Mouse (Mus musculus) urinary bladder, adult 18-20 months (tissue): ENCODE results near the gene Smarca5.

Source experiments
- DNase-seq, 2 experiments: peaks; one replicate each; pipeline ENCODE4 v3.0.0; 2022; ENCODE audit warnings: low spot score in 2 of 2, mixed read lengths in 2 of 2

Smarca5 gene

GRCm38 (mm10) chr8:80739155-80739924 lies at the start of gene Smarca5:
Smarca5 (minus strand) TSS chr8:80739497.
- peak; percentile 93 to 98 for DNase-seq

DNA sequence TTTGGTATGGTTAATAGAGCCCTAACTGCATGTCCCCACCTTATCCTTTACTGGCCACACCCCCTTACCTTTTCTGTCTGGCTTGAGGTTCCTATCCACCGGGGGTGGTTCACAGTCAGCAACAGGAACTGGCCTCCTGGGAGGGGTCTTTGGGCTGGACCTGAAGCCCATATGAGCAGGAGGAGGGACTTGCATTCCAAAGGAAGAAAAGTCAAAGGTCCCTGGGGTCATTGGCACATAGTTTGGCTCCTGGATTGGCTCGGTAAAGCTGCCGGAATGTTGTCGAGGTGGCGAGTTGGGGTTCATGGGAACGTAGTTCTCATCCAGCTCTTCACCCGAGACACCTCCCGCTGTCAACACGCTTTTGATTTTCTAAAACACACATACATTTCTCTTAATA lies 45.3 kb upstream of the Smarca5 start:
- no peak for DNase-seq

GRCm38 (mm10) chr8:80783271-80783670 lies 44.0 kb upstream of the Smarca5 start:
- DNase-seq = no peak

DNA sequence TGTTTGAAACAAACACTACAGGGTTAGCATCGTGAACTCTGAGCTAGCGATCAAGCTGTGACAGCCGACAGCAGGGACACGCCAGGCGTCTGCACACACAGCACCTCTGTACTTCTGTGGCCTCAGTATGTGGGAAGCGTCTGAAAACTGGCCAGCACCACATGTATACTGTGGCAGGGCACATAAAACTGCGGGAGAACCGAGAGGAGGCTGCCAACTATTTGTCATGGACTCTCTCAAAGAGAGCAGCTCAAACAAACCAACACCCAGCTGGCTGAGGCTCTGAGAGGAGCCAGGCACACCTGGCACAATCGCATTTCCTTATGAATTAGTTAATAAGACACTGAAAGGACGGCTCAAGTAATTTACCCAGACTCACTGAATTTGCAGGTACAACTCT lies 42.0 kb upstream of the Smarca5 start:
- DNase-seq = no peak

- DNase-seq = no peak
Observed at GRCm38 (mm10) chr8:80780271-80780670, 41.0 kb upstream of the Smarca5 start.

DNA sequence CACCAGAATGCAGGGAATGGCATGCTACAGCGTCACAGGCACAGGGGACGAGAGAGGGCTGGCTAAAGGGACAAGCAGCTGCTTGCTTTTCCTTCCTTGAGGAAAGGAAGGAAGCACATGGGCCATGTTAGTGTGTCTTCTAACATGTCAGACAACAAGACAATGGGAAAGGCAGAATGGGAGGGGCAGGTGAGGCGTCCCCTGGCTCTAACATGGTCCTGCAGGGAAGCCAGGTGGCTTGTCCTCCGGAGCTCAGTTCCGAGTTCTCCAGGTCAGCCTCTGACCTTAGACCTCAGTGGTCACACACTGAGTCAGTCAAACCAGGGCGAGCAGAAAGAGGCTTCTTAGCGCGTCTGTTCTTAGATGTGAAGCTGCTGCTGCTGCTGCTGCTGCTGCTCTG lies 37.1 kb upstream of the Smarca5 start:
- no peak for DNase-seq

- DNase-seq = no peak
Observed at GRCm38 (mm10) chr8:80772732-80773460, 33.6 kb upstream of the Smarca5 start.

DNA sequence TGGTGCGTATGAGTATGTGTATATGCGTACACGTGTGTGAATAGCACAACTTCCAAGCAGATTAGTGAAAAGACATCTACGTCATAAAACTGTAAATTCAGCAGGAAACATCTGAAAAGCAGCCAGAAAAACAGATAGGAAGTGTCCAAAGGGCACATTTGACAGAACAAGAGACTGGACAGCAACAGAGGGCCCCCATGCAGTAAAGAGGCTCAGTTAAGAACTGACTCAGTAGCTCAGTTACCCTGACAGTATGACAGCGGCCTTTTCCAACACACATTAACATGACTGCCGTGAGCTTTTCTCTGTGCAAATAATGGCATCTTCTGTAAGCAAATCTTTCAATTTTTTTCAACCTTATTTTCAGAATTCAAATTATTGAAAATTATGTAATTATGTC lies 29.2 kb upstream of the Smarca5 start:
- no peak for DNase-seq

GRCm38 (mm10) chr8:80753017-80753715 lies 13.9 kb upstream of the Smarca5 start:
- peak; percentile 48 to 68 for DNase-seq

GRCm38 (mm10) chr8:80752429-80752828 lies 13.1 kb upstream of the Smarca5 start:
- DNase-seq = no peak

DNA sequence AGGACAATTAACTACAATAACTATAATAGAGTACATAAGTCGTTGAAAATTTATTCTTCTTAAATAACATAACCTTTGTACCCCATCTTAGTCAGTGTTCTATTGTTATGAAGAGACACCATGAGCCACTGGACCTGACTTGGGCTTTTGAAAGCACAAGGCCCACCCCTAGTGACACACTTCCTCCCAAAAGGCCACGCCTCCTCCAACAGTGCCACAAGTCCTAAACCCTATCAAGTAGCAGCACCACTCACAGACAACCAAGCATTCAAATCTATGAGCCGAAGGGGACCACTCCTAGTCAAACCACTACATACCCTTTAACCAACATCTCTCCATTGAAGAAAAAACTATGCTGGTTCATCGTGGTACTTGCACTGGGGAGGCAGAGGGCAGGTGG lies 9.8 kb upstream of the Smarca5 start:
- DNase-seq = no peak

DNA sequence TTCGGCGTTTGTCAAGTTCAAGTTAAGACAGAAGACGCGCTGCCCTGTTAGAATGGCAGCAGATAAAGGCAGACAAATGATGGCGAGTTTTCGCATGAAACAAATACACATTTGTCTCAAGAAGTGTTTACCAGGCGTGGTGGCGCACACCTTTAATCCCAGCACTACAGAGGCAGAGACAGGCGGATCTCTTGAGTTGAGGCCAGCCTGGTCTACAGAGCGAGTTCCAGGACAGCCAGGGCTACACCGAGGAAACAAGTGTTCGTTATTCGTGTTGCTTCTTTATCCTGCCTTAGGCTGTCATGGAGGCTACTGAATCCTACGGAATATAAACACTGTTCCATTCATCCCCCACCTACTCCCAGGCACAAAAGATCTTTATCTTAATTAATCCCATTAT lies 635 bp upstream of the Smarca5 start:
- peak in 1 of 2 experiments; percentile 12 for DNase-seq

DNA sequence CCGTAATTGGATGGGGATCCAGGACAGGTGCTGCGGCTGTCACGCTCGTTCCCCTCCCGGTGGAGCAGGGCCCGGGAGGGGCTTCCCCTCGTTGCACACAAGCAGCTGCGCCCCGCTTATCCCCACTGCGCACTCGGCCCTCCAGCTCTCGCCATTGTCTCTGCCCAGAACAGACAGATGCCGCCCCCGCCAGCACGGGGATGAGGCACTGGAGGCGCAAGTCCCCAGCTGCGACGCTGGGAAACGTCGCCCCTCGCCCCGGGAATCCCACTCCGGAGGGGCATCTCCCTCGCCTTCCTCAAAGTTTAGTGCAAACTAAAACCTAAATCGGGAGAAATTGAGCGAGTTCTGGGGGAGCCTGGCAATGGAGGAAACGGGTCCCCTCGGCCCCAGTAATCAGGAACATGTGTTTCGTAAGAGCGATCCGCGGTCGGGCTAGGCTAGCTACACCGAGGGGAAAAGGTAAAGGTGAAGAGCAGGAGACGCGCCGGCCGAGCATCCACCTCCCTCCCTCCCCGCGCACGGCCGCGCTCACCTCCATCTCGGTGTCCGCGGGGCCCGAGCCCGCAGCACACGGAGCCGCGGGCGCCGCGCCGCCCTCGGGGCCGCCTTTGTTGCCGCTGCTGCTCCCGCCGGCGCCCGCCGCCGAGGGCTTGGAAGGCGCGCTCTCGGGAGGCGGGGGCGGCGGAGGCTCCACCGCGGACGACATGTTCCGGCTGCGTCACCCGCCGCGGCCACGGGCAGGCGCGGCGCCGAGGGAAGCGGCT lies 726 bp downstream of the Smarca5 start:
- DNase-seq = peak; percentile 3 to 35

GRCm38 (mm10) chr8:80738046-80738387 lies 1.3 kb downstream of the Smarca5 start:
- no peak for DNase-seq

DNA sequence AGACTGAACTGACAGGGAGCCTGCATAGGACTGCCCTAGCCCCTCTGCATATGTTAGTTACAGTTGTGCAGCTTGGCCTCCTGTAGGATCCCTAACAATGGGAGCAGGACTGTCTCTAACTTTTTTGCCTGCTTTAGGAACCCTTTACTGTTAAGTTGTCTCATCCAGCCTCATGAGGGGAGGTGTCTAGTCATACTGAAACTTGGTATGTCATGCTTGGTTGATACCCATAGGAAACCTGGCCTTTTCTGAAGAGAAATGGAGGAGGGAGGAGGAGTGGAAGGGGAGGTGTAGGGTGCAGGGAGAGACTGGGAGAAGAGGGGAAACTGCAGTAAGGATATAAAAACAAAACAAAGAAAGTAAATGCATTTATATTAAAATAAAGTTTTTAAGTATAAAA lies 7.0 kb downstream of the Smarca5 start:
- no peak for DNase-seq

- no peak for DNase-seq
Observed at GRCm38 (mm10) chr8:80714461-80714860, 24.8 kb downstream of the Smarca5 start.

DNA sequence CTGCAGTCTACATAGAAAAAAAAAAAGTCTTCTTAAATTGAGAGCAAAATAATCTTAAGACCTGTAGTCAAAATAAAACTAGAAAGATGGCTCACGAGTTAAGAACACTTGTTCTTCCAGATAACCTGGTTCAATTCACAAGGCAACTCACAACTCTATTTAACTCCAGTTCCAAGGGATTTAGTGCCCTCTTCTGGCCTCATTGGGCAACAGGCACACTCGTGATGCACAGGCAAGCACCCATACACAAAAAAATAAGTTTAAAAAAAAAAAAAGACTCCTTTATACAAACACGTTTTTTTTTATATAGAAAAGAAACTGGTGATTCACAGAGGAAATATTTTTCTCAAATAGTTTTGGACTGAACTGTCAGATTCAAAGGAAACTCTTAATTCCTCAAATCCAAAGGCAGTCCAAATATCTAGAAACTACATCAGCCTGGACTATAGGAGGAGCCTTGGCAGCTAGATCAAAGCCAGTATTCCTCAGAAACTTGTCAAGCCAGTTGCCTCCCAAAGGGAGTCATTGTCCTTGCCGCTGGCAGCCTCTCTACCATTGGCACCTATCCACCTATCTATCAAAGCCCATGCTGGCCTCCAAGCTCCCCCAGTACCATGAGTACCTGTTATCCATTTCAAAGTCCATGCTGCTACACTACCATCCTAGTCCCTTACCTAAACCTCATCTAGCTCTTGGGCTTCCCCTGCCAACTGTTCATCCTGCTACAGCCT lies 28.5 kb downstream of the Smarca5 start:
- DNase-seq = no peak

DNA sequence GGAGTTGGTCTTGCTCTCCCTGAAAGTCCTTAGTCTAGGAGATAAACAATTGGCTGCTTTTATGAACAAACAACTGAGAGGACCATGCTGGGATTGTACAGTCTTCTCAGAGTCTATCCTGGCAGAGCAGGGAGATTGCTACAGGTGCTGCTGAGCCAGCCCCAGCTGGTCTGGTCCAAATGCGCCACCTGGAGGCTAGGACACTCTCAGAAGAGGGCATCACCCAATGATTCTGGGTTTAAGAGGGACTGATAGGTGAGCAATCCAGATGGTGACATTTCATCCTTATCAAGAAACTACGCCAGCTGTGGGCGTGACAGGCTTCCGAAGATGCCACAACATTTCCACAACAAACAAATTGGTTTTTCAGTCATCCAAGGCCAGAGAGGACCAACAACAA lies 51.2 kb downstream of the Smarca5 start:
- peak; percentile 50 to 68 for DNase-seq

DNA sequence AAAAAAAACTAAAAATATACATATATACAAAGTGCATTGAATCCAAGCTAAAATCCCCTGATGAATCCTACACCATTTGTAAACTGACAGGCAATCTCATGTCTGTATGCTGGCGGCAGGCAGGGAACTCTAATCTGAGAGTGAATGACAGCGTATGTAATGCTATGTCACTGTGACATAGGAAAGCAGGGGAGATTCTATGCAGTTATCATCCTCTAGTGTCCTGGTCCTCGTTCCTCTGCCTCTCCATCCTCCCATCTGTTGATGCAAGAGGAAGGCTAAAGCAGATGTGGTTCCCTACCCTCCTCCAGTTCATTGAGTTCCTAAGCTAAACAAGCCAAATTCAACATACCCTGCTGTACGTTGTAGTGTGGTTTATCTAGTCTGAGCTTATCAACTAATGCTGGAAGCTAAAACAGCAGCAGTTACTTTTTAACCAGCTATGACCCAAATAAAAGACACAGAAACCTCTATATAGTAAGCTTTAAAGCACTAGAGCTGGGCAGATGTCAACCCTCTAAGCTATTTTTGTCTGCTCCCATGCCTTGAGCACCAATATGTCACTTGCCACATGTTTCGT lies 55.5 kb downstream of the Smarca5 start:
- no peak for DNase-seq

DNA sequence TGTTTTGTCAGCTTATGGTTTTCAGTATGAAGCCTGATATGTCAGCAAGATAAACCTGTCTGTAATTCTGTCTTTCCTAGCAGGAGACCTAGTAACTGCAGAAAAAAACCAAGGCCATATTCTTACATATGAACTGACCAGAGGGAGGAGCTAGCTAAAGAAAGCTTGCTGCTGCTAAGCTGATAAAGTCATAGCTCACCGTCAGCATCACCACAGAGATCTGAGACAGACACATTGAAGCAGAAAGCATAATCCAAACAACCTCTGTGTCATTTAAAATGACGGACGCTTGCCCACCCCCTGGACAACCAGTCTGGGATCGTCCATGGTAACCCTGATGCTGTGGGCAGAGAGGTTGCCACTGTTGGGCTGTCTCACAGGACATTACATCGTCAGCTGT lies 56.7 kb downstream of the Smarca5 start:
- DNase-seq = no peak
